Mouse (Mus musculus) spleen, postnatal 4 days (tissue): Measurements from ENCODE around the gene Prkcd.
"Not testable (repeated sequence)": the region's sequence is repeated elsewhere in the genome, so short reads cannot be mapped to it uniquely, and the experiment has no call there.

Source experiments
- DNase-seq, 2 experiments: peaks; one replicate each; pipeline ENCODE4 v3.0.0; 2022; ENCODE audit warnings: low spot score in 2 of 2

Prkcd gene

DNA sequence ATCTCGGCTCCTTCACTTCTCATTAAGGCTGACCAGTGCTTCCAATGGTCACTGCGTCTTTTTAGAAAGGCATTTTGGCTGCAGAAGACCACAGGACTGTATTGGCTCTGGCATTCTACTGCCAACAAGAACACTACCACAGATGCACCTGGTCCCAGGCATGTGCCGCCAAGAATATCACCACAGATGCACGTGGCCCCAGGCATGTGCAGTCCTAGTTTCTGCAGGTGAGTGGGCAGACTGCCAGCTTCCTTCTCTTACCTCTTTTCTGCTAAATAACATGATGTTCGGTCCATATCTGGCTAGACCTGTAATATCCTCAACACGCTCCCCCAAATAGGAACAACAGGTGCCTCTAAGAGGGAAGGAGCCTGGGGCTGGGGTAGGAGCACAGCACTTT is 17.8 kb downstream of the Prkcd start:
- DNase-seq: no peak

DNA sequence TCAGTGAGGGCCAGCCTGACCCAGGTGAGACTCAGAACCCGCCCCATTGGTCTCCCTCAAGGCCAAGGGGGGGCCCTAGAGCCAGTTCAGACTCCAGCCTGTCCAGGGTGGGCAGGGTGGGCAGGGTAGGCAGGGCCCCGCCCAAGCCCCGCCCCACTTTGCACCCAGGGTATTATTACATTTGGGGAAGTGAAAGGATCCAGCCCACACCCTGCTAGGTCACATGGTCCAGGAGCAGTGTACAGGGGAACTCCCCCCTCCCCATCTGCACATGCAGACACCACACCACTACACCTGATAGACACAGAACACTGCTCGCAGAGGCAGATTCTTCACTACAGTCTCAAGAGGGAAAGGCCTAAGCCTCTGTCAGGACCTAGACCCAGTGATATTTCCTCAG is 18.3 kb downstream of the Prkcd start:
- DNase-seq: peak in 1 of 2 experiments; percentile 61

DNA sequence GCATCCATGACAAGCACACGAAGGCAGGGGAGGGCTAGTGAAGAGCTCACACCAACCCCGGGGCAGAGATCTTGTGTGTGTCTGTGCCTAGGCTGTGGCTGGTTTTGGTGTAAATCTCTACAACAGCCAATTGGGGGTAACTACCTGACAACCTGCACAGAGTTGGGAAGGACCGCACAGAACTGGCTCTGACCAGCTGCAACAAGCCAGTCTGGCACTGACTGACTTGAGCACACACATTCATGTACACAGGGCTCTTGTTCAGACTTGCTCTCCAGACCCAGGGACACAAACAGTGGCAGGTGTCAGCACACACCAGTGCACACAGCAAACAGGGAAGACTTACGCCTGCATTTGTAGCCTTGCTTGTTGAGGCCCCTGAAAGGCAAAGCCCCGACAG is 19.2 kb downstream of the Prkcd start:
- no peak for DNase-seq

GRCm38 (mm10) chr14:30597142-30597541 is 28.9 kb downstream of the Prkcd start:
- no peak for DNase-seq

- no peak for DNase-seq
Measured at GRCm38 (mm10) chr14:30596407-30596806, 29.6 kb downstream of the Prkcd start.

GRCm38 (mm10) chr14:30595576-30596313 is 30.3 kb downstream of the Prkcd start:
- no peak for DNase-seq

DNA sequence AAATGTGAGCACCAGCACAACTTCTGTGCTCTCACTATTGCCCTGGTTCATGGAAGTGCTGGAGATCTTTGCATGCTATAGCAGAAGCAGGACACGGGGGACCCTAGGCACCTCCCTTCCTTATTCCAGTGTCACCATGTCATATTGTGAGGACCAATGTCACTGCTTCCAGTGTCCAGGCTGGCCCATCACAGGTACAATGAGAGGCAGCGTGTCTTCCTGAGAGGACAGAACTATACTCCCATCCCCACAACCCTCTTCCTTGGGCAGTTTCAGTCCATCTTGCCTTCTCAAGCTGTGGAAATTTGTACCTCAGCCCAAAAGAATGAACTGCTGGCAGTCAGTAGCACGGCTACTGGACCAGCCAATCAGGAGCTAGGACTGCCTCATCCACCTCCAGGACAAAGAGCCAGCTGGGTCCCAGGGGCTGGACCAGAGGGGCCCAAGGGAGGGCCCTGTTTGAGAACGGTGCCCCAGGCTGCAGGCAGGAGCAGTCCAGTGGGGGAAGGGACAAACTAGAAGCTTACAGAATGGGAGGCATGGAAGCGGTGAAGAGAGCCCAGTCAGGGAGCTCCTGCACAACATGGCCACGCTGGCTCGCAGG is 31.8 kb downstream of the Prkcd start:
- no peak for DNase-seq

DNA sequence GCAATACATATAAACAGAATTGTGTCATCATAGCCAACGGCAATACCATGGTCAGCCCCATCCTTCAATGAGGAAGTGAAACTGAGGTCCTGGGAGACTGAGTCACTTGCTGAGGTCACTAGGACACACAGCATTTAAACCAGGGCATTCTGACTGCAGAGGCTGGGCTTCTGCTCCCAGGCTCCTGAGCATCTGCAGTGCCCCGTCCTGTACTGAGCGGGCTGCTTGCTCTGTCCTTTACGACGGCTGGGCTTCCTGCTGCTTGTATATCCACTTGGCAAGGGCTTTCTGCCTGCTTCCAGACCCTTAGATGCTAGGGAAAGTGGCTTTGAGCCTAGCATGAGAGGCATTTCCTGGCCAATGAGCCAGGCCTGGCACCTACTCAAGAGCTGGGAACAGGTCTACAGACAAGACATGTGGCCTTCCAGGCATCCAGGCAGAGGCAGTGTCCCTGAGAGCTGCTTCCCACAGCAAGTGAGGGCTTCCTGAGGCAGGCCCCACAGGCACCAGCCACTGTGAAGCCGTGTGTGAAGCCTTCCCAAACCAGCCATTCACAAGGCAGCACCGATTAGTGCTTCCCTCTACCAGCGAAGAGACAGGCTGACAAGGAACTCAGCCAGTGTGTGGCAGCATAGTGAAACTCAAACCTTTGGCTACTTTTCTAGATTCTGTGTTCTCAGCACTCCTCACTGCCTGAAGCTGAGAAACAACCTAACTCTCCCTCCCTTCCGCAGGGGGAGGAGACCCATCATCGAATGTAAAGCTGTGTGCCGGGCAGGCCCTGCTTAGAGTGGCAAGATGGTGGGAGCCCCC is 32.5 kb downstream of the Prkcd start:
- no peak for DNase-seq

DNA sequence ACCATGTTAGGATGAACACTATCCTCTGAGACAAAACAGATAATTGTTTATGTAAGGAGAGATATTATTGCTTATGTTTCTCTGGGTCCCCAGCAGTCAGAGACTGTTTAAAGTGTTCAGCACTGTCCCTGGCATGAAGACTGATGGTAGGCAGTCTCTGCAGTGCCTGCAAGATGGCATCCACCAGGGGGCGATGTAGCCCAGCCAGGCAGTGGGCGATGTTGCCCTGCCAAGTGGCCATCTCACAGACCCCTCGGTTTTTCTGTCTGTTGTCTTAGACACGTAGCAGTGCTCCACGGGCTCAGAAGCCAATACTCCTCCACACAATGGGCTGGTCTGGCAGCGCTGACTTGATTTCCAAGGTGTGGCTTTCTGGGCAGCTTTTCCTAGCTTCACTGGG is 34.6 kb downstream of the Prkcd start:
- peak; percentile 80 to 94 for DNase-seq

DNA sequence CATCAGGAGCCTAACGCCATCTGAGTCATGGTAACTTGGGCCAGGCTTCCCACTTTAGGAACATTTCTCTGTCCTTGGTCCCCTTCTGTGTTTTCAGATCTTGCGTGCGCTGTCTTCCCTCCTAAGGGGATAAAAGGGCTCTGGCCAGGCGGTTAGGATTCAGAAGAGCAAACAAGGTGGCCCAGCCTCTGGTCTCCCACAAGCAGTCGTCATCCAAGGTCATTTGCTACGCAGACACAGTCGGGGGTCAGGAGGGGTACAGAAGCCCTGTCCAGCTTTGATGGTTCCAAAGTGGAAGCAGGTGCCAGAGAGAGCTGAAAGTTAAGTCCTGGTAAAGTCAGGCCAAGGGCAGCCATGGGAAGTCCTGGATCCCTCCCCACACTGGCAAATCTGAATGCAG is 35.1 kb downstream of the Prkcd start:
- DNase-seq: no peak

- no peak for DNase-seq
Measured at GRCm38 (mm10) chr14:30590041-30590645, 35.9 kb downstream of the Prkcd start.

- no peak for DNase-seq
Measured at GRCm38 (mm10) chr14:30586780-30587461, 39.1 kb downstream of the Prkcd start.

GRCm38 (mm10) chr14:30585323-30585722 is 40.7 kb downstream of the Prkcd start:
- no peak for DNase-seq

DNA sequence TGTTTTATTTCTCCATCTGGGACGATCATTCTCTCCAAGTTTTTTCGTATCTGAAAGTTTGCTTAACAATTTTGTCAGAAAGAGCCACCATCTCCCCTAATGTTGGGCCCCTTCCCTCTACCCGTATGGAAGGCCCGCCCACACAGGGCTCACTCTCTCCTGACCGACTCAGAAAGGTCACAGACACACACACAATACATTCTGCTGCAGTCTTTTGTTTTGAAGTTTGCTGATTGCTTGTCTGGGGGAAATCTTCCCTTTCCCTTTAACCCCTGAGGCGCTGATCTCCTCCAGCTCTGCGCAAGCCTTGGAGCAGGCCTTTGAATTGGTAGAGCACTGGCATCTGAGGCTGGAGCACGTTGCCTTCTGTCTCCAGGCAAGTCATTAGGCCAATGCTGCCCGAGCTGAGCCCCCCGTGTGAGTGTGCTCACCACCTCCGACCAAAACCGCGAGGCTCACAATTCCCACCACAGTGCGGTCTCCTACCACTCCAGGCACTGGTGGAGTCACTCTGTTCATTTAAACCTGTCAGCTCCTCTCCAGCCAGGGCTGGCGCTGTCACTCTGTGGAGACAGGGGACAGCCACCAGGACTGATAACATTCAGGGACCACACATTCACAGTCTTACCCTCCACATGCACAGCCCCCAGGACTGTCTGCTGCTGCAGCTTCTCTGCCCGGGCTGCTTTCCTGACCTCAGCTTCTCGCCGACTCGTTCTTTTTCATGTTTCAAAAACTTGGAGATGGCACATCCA is 41.3 kb downstream of the Prkcd start:
- no peak for DNase-seq

- DNase-seq: no peak
Measured at GRCm38 (mm10) chr14:30584077-30584476, 41.9 kb downstream of the Prkcd start.

DNA sequence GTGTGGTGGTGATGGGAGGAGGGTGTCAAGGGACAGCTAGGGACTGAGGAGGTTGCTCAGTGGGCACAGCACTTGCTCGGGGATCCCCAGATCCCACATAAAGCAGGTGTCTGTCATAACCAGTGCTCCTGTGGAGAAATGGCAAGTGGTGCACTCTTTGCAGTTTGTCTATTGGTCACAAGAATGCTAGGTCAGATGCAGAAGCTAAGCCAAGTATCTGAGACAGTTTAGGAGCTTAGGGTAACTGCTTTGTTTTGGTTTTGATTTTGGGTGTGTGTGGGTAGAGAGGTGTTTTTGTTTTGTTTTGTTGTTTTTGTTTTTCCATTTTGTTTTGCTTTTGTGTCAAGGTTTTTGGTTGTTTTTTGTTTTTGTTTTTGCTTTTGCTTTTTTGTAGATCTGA is 44.8 kb downstream of the Prkcd start:
- no peak for DNase-seq

- DNase-seq: no peak
Measured at GRCm38 (mm10) chr14:30579882-30580281, 46.1 kb downstream of the Prkcd start.

- no peak for DNase-seq
Measured at GRCm38 (mm10) chr14:30579180-30579579, 46.8 kb downstream of the Prkcd start.

DNA sequence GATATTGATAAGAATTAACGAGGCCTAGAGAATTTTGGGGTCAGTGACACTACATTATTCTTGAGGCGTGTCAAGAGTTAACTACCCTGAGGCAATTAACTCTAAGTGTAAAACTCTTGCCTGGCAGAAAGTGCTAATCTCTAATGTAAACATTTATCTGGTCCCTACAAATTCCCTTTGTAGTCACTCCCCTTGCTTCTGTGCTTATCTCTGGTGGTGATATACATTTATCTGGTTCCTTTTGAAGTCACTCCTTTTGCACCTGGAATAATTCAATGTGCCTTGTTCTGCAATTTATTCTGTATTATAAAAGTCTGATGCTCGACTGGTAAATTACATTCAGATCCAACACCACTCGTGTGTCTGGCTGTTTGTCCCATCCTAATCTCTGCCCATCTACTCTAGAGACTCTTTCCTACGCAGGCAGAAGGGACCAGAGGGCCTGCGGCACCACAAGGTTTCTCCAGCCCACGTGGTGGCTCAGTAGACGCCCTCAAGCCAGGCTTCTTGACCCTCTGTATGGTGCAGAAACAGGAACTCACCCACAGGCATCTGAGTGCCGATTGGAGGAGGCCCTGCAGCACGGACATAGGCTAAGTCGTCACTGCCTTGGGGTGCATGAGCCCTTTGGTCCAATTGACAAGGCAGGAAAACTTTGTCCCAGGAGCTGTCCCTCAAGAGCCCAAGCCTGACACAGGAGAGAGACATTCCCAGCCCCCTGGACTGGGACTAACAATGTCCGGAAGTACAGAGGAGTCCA is 48.5 kb downstream of the Prkcd start:
- not testable (repeated sequence) for DNase-seq

DNA sequence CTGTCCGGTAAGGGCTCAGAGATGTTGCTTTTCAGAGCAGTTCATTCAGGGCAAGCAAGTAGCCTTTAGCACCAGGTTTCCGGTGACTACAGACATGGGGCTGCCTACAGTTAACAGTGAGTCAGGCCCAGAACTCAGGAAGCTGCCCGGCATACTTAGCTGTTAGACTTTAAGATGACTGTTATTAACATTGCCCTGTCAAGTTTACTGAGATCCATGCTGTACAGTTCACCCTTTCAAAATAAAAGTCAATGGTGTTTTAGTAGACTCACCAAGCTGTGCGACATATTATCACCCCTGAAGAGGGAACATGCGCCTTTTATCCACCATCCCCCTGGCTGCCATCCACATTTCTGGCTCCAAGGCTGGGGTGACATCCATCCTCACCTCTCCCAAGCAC is 49.8 kb downstream of the Prkcd start:
- DNase-seq: no peak
